Mouse (Mus musculus) bone marrow, adult 2 months (tissue): ENCODE measurements around the gene Zfp618.

Source experiments
- CTCF ChIP-seq: fragments of 200-500 bp; IDR thresholded peaks from 2 replicates; pipeline ENCODE4 v1.5.1; 2011; ENCODE audit warnings: low read length, control low read depth; ENCODE audit not compliant: control insufficient read depth, insufficient read depth
- POLR2A ChIP-seq: fragments of 200-500 bp; IDR thresholded peaks from 2 replicates; pipeline ENCODE4 v1.6.1; 2011; ENCODE audit warnings: low read depth, mild to moderate bottlenecking, control low read depth, low read length, borderline replicate concordance; ENCODE audit not compliant: control insufficient read depth

DNA sequence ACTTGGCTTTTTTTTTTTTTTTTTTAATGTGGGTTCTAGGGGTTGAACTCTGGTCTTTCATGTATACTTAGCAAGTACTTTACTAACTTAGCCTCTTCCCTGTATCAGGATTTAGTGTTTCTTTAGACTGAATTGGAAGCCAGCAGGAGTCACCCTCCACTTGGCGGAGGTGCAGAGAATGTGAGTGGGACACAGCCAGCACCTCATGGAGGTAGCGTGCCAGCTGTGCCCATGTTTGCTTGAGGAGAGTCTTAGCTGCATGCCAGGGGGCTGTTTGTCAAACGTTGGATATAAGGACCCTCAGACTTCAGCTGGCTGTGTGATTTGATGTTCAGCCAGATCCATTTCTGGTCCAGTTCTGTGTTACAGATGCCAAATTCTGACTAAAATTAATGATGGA lies 7.7 kb downstream of the Zfp618 start:
- no peak for TF ChIP-seq CTCF
- TF ChIP-seq POLR2A = no peak
